ENCODE assay signal across 12 mouse cellular contexts in genomic region chr13:117143828-117144227, GRCm38 (mm10).
DNase-seq lines count a peak whose midpoint lies in the region.
"Had no signal": no experiment of that assay in that cellular context is flagged by ENCODE, and none has a peak within 500 bp of the region (broad histone marks: within the 10 kb centered on the region; RNA-seq: fewer than 3 reads in every experiment).

No protein-coding gene starts in this region.

- intact Hi-C loops in left cerebral cortex, postnatal 25 days (cut with DNase I), result no loop called here
- intact Hi-C loops in left cerebral cortex, postnatal 36 days (cut with DNase I), result no loop called here

- H3K36me3 ChIP-seq in macrophage (ENCODE audit: inconsistent target), result no peaks in the 10 kb centered on the region
- H3K36me3 ChIP-seq: heart, embryonic 15.5 days; neural tube, embryonic 15.5 days had no signal

- 41% methylated on average over 6 of the region's 6 CpGs for WGBS in macrophage (ENCODE audit: missing documents)

- DNase-seq in adrenal gland, adult 2 months, result peak; percentile 33
- DNase-seq in adrenal gland, adult 8-10 months, result no peak
- peak; percentile 17 to 35 for DNase-seq in left cerebral cortex, postnatal 25 days (ENCODE audit: low spot score in 2 of 2)
- no peak for DNase-seq in left cerebral cortex, postnatal 36 days (ENCODE audit: low spot score in 2 of 2)
- DNase-seq in adrenal gland, postnatal 36 days, result peak; percentile 4 to 5
- DNase-seq in thymus, postnatal 10 days (ENCODE audit: low spot score in 2 of 2), result no peak
- no peak for DNase-seq in lung, postnatal 10 days
- DNase-seq: thymus, postnatal 4 days had no signal

- H3K4me3 ChIP-seq in macrophage (ENCODE audit: inconsistent target), result no peak overlapping the region
- H3K4me3 ChIP-seq: heart, embryonic 15.5 days; neural tube, embryonic 15.5 days had no signal

- H3K27ac ChIP-seq in macrophage, result peak overlapping the region; percentile 3; the same call in 1 of the 2 replicates
- H3K27ac ChIP-seq: heart, embryonic 15.5 days; liver, embryonic 14.5 days; neural tube, embryonic 15.5 days had no signal

- H3K79me2 ChIP-seq in macrophage (ENCODE audit: inconsistent target), result no peaks in the 10 kb centered on the region

Comparison
In these comparisons a context has a peak if more than half of its experiments do, and no peak if none do; other contexts are left out.
1. DNase-seq: peak in adrenal gland, adult 2 months (single experiment), left cerebral cortex, postnatal 25 days (2 of 2) and adrenal gland, postnatal 36 days (2 of 2); none in adrenal gland, adult 8-10 months (single experiment), left cerebral cortex, postnatal 36 days (0 of 2), thymus, postnatal 10 days (0 of 2) and lung, postnatal 10 days (single experiment).